Mouse (Mus musculus): Measurements from ENCODE around the gene Tcerg1l.

The Tcerg1l gene

GRCm38 (mm10) chr7:138224252-138224651 lies 173.3 kb downstream of the Tcerg1l start:
- no peak for DNase-seq (ENCODE audit: low read depth, low spot score)

GRCm38 (mm10) chr7:138222951-138223350 lies 174.6 kb downstream of the Tcerg1l start:
- no peak for DNase-seq (ENCODE audit: low read depth, low spot score)

- DNase-seq (ENCODE audit: low read depth, low spot score), result no peak
Measured at GRCm38 (mm10) chr7:138217556-138218098, 179.9 kb downstream of the Tcerg1l start.

GRCm38 (mm10) chr7:138215177-138215830 lies 182.2 kb downstream of the Tcerg1l start:
- DNase-seq (ENCODE audit: low read depth, low spot score), result no peak

GRCm38 (mm10) chr7:138214710-138215109 lies 182.8 kb downstream of the Tcerg1l start:
- no peak for DNase-seq (ENCODE audit: low read depth, low spot score)

- no peak for DNase-seq (ENCODE audit: low read depth, low spot score)
Measured at GRCm38 (mm10) chr7:138209769-138210168, 187.8 kb downstream of the Tcerg1l start.

GRCm38 (mm10) chr7:138205124-138205523 lies 192.4 kb downstream of the Tcerg1l start:
- DNase-seq (ENCODE audit: low read depth, low spot score), result no peak

- no peak for DNase-seq (ENCODE audit: low read depth, low spot score)
Measured at GRCm38 (mm10) chr7:138202162-138202832, 195.2 kb downstream of the Tcerg1l start.

GRCm38 (mm10) chr7:138199333-138200058 lies 198.0 kb downstream of the Tcerg1l start:
- no peak for DNase-seq (ENCODE audit: low read depth, low spot score)

- DNase-seq (ENCODE audit: low read depth, low spot score), result no peak
Measured at GRCm38 (mm10) chr7:138196139-138196538, 201.4 kb downstream of the Tcerg1l start.

- no peak for DNase-seq (ENCODE audit: low read depth, low spot score)
Measured at GRCm38 (mm10) chr7:138184197-138184596, 213.3 kb downstream of the Tcerg1l start.

- no peak for DNase-seq (ENCODE audit: low read depth, low spot score)
Measured at GRCm38 (mm10) chr7:138182216-138182615, 215.3 kb downstream of the Tcerg1l start.

GRCm38 (mm10) chr7:138178617-138179016 lies 218.9 kb downstream of the Tcerg1l start:
- DNase-seq (ENCODE audit: low read depth, low spot score), result no peak

GRCm38 (mm10) chr7:138176026-138176425 lies 221.5 kb downstream of the Tcerg1l start:
- no peak for DNase-seq (ENCODE audit: low read depth, low spot score)

- no peak for DNase-seq (ENCODE audit: low read depth, low spot score)
Measured at GRCm38 (mm10) chr7:138170389-138170788, 227.1 kb downstream of the Tcerg1l start.

All from retina, postnatal 7 days (tissue).